Mouse (Mus musculus) kidney, adult 2 months (tissue): ENCODE measurements at regions not wholly inside any gene's neighbourhood (a gene's known extent, or its start where the extent isn't known, plus 50 kb on each side); places are given as distances from the start of the nearest gene placed in this dataset.

Experiments
- CTCF ChIP-seq: fragments of 200-500 bp; conservative IDR thresholded peaks from 2 replicates; pipeline ENCODE4 v1.5.1; 2011; ENCODE audit warnings: low read depth, mild to moderate bottlenecking, control low read depth, low read length, moderate library complexity, mixed read lengths; ENCODE audit not compliant: insufficient read depth, insufficient read length
- POLR2A ChIP-seq: fragments of 200-500 bp; IDR thresholded peaks from one replicate; pipeline ENCODE4 v1.6.1; 2011; ENCODE audit warnings: low read depth, low read length, control low read depth

- no peak for TF ChIP-seq CTCF
- no peak for TF ChIP-seq POLR2A
These were observed 89.6 kb upstream of the Ywhaq start for GRCm38 (mm10) chr12:21507080-21507479.
